Mouse (Mus musculus) c-Kit-negative CD71-positive TER-119-positive erythroid progenitor cells, embryonic 14.5 days (primary cell): ENCODE results near the gene Evc.

Source experiments
- DNase-seq: peaks from one replicate; pipeline ENCODE4 v3.0.0-alpha.2; 2013; ENCODE audit warnings: low read depth, low spot score

The Evc gene

DNA sequence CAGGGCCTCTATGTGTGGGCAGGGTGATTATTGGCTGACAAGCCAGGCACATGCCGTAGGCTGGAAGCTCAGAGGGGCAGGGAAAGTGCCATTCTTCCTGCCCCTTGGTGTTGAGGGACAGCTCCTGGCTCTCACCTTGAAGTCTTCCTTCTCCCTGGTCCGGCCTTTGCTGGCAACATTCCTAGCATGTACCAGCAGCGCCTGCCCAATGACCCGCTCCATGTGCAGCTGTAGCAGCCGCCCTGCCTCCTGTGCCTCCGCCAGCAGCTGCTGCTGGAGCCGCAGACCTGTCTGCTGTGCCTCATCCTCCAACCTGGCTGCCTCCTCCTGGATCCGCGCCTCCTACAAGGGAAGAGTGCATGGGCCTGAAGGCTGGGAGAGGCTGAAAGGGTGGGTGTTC is 26.7 kb downstream of the Evc start:
- no peak for DNase-seq

- DNase-seq = no peak
These were observed 38.3 kb downstream of the Evc start for GRCm38 (mm10) chr5:37298370-37298769.

- no peak for DNase-seq
These were observed 40.0 kb downstream of the Evc start for GRCm38 (mm10) chr5:37296717-37297116.

- DNase-seq = no peak
These were observed 45.7 kb downstream of the Evc start for GRCm38 (mm10) chr5:37290983-37291382.

DNA sequence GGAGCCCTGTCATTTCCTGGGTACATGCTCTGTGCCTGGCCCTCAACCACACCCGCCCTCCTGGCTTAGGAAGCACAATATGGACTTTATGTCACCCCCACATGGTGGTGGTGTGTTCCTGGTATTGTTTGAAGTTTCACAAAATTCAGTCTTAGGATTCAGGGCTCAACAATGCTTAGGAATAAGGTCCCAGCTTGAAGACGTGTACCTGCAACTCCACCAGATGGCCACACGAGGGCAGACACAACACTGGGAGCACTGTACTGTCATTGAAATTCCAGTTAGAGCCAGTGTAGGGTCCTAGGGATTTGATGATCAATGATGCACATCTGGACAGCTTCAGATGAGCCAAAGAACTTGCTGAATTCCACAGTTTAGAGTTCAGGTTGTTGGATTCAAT is 47.5 kb downstream of the Evc start:
- peak; percentile 6 for DNase-seq

DNA sequence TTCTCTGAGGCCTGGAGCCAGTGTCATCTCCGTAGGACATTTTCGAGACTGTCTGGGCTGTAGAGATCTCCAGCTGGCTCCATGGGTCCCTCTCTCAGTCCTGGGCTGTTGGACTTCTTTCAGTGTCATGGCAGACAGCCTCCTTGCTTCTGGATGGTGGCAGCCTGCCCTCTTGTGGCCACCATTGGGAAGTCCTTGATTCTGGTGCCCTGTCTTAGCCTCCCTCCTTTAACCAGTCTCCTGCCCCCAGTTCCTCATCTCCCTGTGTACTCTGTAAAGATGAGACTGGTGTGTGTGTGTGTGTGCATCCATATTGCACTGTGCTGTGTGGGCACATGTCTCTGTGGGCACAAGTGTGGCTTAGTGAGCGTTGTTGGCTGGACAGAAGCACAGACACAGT is 48.3 kb downstream of the Evc start:
- DNase-seq = no peak

GRCm38 (mm10) chr5:37281021-37281420 is 55.7 kb downstream of the Evc start:
- DNase-seq = no peak

DNA sequence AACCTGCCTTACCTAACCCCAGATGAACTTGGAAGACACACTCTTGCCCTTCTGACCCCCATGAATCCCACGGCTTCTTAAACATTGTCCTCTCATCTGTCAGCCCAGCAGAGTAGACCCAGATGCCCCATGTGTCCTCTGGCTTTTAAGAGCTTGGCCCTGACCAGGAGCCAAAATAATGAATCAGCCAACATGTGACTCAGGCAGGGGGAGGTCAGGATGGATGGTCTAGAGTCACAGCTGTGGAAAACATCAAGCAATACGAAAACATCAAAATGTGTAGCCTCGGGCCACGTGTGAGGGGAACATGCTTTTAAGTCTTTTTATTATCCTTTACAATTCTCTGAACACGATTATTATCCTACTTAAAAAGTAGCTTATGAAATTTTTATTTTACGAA is 72.9 kb downstream of the Evc start:
- DNase-seq = no peak

- no peak for DNase-seq
These were observed 75.0 kb downstream of the Evc start for GRCm38 (mm10) chr5:37261734-37262133.

- no peak for DNase-seq
These were observed 79.5 kb downstream of the Evc start for GRCm38 (mm10) chr5:37257243-37257642.

- no peak for DNase-seq
These were observed 79.9 kb downstream of the Evc start for GRCm38 (mm10) chr5:37256823-37257222.

DNA sequence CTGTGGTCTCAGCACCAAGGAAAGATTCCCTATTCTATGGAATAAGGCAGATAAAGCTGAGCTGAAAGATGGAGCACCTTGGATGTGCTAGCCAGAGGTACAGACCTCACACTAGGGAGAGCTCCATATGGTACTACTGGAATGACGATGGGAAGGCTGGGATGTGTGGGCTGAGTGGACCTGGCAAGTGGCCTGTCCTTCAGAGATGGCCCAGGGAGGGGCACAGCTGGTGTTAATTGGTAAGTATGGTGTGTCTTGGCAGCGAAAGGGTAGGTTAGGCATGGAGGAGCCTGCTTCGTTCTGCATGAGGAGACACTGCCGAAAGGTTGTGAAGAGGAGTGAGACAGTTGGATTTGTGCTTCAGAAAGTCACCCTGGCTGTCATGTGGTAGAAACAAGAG is 82.2 kb downstream of the Evc start:
- no peak for DNase-seq

- no peak for DNase-seq
These were observed 84.4 kb downstream of the Evc start for GRCm38 (mm10) chr5:37252101-37252804.

DNA sequence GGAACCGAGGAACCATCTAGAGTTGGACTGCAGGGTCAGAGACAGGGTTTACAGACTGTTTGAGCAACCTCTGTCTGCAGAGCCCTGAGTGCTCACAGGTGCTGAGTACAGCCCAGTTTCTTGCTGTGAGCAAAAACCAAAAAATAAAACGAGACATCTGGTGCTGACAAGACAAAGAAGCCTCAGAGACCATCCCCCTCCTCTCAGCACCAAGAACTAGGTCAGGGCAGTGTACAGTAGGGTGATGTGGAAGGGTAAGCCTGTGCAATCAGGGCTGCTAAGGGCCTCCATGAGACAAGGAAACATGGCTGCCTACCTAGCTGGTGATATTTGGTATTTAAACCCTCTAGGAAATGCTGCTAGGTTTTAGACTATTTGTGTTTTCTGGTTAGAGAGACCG is 85.1 kb downstream of the Evc start:
- no peak for DNase-seq

DNA sequence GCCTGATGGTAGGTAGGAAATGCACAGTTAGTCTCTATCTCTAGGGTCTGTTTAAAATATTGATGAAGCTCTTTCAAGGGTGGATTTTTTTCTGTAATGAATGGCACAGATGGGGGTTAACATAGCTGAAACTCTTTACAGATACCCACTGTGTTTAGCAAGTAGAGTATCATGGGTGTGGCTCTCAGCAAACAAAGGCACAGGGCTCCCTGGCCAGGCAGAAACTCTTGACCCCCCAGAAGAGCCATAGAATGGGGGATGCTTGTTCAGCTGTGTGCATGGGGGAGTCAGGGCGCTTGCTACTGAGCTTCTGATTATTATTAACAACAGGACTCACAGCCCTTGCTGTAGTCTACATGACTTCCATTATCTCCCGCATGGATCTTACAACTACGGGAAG is 87.8 kb downstream of the Evc start:
- no peak for DNase-seq

DNA sequence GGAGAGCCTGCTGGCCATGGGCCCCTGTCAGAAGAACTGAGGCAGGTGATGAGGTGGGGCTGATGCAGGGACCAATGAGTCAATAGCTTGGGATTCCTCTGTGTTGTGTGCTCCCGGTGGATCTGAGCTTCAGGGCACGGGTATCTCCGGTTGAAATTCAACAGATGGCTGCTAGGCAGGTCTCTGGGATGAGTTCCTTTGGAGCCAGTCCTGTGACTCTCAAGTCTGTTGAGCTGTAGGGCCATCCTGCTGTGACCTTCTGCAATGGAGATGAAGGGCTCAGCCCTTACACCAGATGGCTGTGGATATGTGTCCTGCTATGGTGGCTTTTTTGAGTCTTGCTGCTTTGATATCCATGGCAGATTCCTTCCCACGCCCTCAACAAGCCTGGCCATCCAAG is 89.2 kb downstream of the Evc start:
- no peak for DNase-seq

DNA sequence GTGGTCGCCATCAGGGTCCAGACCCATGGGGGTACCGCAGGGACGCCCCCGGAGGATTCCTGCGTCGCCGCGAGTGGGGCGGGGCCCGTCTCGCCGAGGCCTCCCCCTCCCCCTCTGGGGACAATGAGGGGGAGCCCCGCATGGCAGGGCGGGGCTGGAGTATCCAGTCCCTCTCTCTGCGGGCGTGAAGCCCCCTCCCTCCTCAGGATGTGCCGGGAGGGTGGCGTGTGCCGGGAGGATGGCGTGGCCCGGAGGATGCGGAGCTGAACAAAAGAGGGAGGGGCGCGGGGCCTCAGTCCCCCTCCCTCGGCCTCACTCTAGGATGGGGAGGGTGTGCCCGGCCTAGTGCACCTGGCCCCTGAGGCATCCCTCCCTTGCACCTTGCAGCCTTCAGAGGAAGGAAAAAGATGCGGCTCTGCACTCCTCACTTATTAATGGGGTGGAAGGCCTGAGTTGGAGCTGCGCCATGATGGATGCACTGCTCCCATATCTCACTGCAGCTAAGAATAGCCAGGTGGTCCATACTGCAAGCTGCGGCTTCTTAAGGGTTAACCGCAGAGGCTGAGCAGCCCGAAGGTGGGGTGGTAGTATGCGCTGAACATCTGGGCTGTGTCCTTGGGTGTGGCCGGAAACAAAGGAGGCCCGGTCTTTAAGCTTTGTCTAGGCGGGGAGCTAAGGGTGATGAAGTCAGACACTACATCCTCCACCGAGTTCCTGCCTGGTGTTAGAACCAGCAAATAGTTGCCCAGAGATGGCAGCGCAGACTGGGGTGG is 90.4 kb downstream of the Evc start:
- no peak for DNase-seq

GRCm38 (mm10) chr5:37245651-37246050 is 91.0 kb downstream of the Evc start:
- DNase-seq = no peak

- DNase-seq = no peak
These were observed 91.9 kb downstream of the Evc start for GRCm38 (mm10) chr5:37244666-37245242.

DNA sequence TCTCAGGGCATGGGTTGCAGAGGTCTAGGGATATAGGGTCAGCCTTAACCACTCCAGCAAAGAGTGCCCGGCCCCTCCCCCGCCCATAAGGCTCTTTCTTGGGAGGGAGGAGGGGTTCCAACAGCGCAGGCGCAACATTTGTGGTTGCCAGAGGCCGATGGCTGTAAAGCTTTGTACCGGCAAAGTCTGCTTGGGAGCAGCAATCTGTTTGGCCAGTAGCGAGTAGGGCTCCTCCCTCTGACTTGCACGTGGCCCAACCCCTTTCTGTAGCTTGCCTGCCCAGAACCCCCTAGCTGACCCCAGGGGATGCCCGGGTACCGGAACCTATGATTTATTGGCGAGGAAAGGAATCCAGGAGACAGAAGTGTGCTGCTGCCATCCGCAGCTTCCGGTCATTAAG is 92.5 kb downstream of the Evc start:
- no peak for DNase-seq

DNA sequence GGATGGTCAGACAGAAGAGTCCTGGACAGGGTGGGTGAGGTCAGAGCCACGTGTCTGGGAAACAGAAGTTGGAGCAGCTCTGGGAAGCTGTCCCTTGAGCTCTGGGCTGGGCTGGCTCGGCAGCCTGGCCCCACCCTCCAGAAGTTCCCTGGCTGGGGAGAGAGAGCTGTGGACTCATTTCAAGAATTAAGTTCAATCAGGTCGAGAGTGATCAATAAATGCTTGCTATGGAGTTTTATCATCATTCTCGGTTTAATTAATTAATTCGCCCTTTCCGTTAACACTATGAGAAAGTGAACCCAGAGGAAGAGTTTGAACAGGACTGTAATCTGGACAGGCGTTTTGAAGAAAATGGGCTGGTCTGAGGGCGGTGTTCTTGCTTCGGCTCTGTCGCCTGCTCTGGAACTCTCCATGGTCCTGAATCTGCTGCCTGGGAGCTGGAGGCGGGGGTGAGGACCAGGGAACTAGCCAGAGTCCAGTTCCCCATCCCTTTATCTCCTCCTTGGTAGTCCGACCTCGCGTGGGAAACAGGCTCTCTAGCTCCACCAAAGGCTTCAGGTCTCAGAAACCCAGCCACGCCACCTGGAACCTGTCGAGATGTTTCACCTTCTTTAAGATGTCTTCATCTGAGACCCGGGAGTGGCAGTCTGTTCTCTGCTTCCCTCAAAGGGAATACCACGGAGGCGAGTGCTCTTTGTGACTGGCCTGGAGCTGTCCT is 93.4 kb downstream of the Evc start:
- DNase-seq = no peak
